Mouse (Mus musculus) kidney, adult 8-10 months (tissue): ENCODE results near the gene Mettl3.

Source experiments
- DNase-seq, 2 experiments: peaks; one replicate each; pipeline ENCODE4 v3.0.0; 2022

The Mettl3 gene

GRCm38 (mm10) chr14:52284191-52284590 lies 20.7 kb downstream of the Mettl3 start:
- no peak for DNase-seq

GRCm38 (mm10) chr14:52283629-52284028 lies 21.3 kb downstream of the Mettl3 start:
- no peak for DNase-seq

GRCm38 (mm10) chr14:52279747-52280120 lies 25.2 kb downstream of the Mettl3 start:
- no peak for DNase-seq

- DNase-seq, result peak; percentile 97 to 98
These were observed 25.8 kb downstream of the Mettl3 start, which contains the start of the genes Tox4 and Rab2b for GRCm38 (mm10) chr14:52278932-52279746. Gene Tox4 (plus strand): TSS chr14:52279146. Gene Rab2b (minus strand): TSS chr14:52279545.

GRCm38 (mm10) chr14:52277210-52277609 lies 27.7 kb downstream of the Mettl3 start:
- no peak for DNase-seq

GRCm38 (mm10) chr14:52272781-52273180 lies 32.1 kb downstream of the Mettl3 start:
- no peak for DNase-seq

- DNase-seq, result peak; percentile 98 to 99
These were observed 47.3 kb downstream of the Mettl3 start, which contains the start of gene Chd8 for GRCm38 (mm10) chr14:52257484-52258213. Gene Chd8 (minus strand): TSS chr14:52257780.

GRCm38 (mm10) chr14:52256311-52257175 lies 48.4 kb downstream of the Mettl3 start:
- peak in 1 of 2 experiments; percentile 8 for DNase-seq

- no peak for DNase-seq
These were observed 58.8 kb downstream of the Mettl3 start for GRCm38 (mm10) chr14:52246129-52246528.
